Comparison of ENCODE assay signal across 9 mouse cellular contexts in the genomic region with DNA sequence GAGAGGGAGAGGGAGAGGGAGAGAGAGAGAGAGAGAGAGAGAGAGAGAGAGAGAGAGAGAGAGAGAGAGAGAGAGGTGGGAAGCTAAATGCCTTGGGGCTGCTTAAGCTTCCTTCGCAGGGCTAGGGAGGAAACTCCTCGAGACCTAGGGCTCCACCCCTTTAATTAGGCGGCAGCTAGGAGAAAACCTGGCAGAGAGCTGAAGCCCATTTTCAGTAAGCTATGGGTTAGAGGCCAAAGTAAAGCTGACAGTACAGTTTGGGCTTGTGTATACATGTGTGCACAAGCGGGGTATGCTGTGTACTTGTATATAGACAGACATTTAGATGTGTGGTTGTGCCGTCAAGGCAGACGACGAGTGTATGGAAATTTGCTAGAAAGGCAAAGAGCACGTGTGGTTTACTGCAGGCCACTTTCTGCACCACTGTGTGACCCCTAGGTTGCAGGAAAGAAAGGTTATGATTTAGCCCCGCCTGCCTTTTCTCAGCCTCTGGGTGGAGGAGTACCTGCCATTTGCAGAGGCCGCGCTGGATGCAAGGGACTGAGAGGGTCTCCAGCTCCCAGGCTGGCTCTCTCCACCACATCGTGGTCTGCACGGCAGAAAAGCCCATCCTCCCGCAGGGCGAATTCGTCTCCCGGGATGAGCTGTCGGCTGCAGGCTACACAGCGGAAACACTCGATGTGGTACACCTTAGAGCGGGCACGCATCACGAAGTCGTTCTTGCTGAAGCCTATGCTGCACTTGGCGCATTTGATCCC. TPM values are rescaled to one million over a fixed set of nuclear protein-coding genes. Genes with fewer than 3 reads are reported as not detected.
A peak's percentile ranks its signal among the peaks of the same experiment; 100 is the strongest.
DNase-seq lines count a peak whose midpoint lies in the region; ATAC-seq and TF ChIP-seq lines count a peak whose summit lies in the region.
"Had no signal": no experiment of that assay in that cellular context is flagged by ENCODE, and none has a peak within 500 bp of the region (broad histone marks: within the 10 kb centered on the region; RNA-seq: fewer than 3 reads in every experiment).

No protein-coding gene starts in this region.

- H3K9ac ChIP-seq in heart, embryonic 11.5 days (ENCODE audit: low read depth, low read length) = no peak overlapping the region
- no peak overlapping the region for H3K9ac ChIP-seq in embryonic facial prominence, embryonic 15.5 days
- H3K9ac ChIP-seq in midbrain, embryonic 11.5 days (ENCODE audit: low read length) = no peak overlapping the region

- peak overlapping the region; percentile 56 for H3K4me2 ChIP-seq in heart, embryonic 11.5 days
- H3K4me2 ChIP-seq in embryonic facial prominence, embryonic 15.5 days (replicated peaks) = peak overlapping the region; percentile 37
- H3K4me2 ChIP-seq in midbrain, embryonic 11.5 days = no peak overlapping the region

- ATAC-seq in heart, embryonic 11.5 days (replicated peaks; ENCODE audit: insufficient number of reproducible peaks, low FRiP score, low TSS enrichment) = no peak
- ATAC-seq in embryonic facial prominence, embryonic 15.5 days (ENCODE audit: insufficient number of reproducible peaks, low FRiP score, low TSS enrichment, low read depth) = 0 out of 2 replicates have a peak, but pooled peaks have one; percentile 29
- ATAC-seq in midbrain, embryonic 11.5 days (ENCODE audit: low FRiP score) = no peak

- H3K27ac ChIP-seq in heart, embryonic 11.5 days (ENCODE audit: low read depth, low read length) = no peak overlapping the region
- no peak overlapping the region for H3K27ac ChIP-seq in embryonic facial prominence, embryonic 15.5 days (replicated peaks)
- H3K27ac ChIP-seq in midbrain, embryonic 11.5 days (ENCODE audit: low read depth, low read length) = no peak overlapping the region

- no peaks in the 10 kb centered on the region for H3K9me3 ChIP-seq in heart, embryonic 11.5 days (replicated peaks; ENCODE audit: control insufficient read depth, low read length)
- H3K9me3 ChIP-seq in E14TG2a.4 (ENCODE audit: low read length) = no peaks in the 10 kb centered on the region
- H3K9me3 ChIP-seq in embryonic facial prominence, embryonic 15.5 days (replicated peaks) = no peaks in the 10 kb centered on the region
- no peaks in the 10 kb centered on the region for H3K9me3 ChIP-seq in midbrain, embryonic 11.5 days (ENCODE audit: control insufficient read depth, low read length)

- intact Hi-C loops in heart, postnatal 10 days (cut with DNase I) = no loop called here
- intact Hi-C loops in left cerebral cortex, postnatal 10 days (cut with DNase I) = no loop called here

- no peaks in the 10 kb centered on the region for H3K36me3 ChIP-seq in heart, embryonic 11.5 days (ENCODE audit: control insufficient read depth, insufficient read depth, low read length)
- H3K36me3 ChIP-seq in E14TG2a.4 (ENCODE audit: insufficient read depth, low read length) = no peaks in the 10 kb centered on the region
- no peaks in the 10 kb centered on the region for H3K36me3 ChIP-seq in embryonic facial prominence, embryonic 15.5 days
- no peaks in the 10 kb centered on the region for H3K36me3 ChIP-seq in midbrain, embryonic 11.5 days (ENCODE audit: control insufficient read depth, insufficient read depth, low read length)

- peaks cover 78% of the 10 kb centered on the region for H3K27me3 ChIP-seq in heart, embryonic 11.5 days (ENCODE audit: control insufficient read depth, insufficient read depth, low read length)
- peaks cover 79% of the 10 kb centered on the region for H3K27me3 ChIP-seq in E14TG2a.4 (ENCODE audit: insufficient read depth, low read length)
- H3K27me3 ChIP-seq in embryonic facial prominence, embryonic 15.5 days = peaks cover 86% of the 10 kb centered on the region
- peaks cover 89% of the 10 kb centered on the region for H3K27me3 ChIP-seq in midbrain, embryonic 11.5 days (ENCODE audit: control insufficient read depth, insufficient read depth, low read length)

- DNase-seq in heart, postnatal 10 days = no peak
- peak; percentile 97 for DNase-seq in midbrain, embryonic 11.5 days (ENCODE audit: low spot score, missing footprints)
- no peak for DNase-seq in frontal cortex, postnatal 25 days (ENCODE audit: low spot score in 2 of 2)
- no peak for DNase-seq in thymus, postnatal 14 days
- no peak for DNase-seq in left cerebral cortex, postnatal 10 days (ENCODE audit: extremely low spot score in 1 of 2, low spot score in 2 of 2)
- DNase-seq: heart, postnatal 4 days had no signal

- 3% methylated on average over 25 of the region's 25 CpGs for WGBS in heart, embryonic 11.5 days (ENCODE audit: insufficient replicate concordance)
- under 1% methylated on average over 25 of the region's 25 CpGs for WGBS in embryonic facial prominence, embryonic 15.5 days
- under 1% methylated on average over 25 of the region's 25 CpGs for WGBS in midbrain, embryonic 11.5 days

- H3K4me3 ChIP-seq in heart, embryonic 11.5 days (ENCODE audit: low read depth, low read length) = peak overlapping the region; percentile 19; the same call in 1 of the 2 replicates
- H3K4me3 ChIP-seq in E14TG2a.4 (replicated peaks; ENCODE audit: low read length) = peak overlapping the region; percentile 66
- peak overlapping the region; percentile 13 for H3K4me3 ChIP-seq in embryonic facial prominence, embryonic 15.5 days (replicated peaks)
- no peak overlapping the region for H3K4me3 ChIP-seq in midbrain, embryonic 11.5 days (ENCODE audit: low read depth, low read length)

- no peaks in the 10 kb centered on the region; the same call in 1 of the 2 replicates for H3K4me1 ChIP-seq in heart, embryonic 11.5 days (ENCODE audit: control insufficient read depth, insufficient read depth, low read length)
- H3K4me1 ChIP-seq in E14TG2a.4 (replicated peaks; ENCODE audit: low read depth, low read length) = peaks cover 24% of the 10 kb centered on the region
- H3K4me1 ChIP-seq in embryonic facial prominence, embryonic 15.5 days = peaks cover 15% of the 10 kb centered on the region
- H3K4me1 ChIP-seq in midbrain, embryonic 11.5 days (ENCODE audit: control insufficient read depth, insufficient read depth, low read length) = no peaks in the 10 kb centered on the region

- TF ChIP-seq CTCF in E14TG2a.4 (conservative IDR thresholded peaks at IDR 0.05; ENCODE audit: low read length) = no peak

RNA-seq across cellular contexts. Expression of a gene that starts 4.6 kb away (rescaled TPM):
- polyA plus RNA-seq in heart, embryonic 11.5 days (2014; fragmentation: Nextera tagmentation; extraction: Ambion mirVana) = 8.4 and 13.9 TPM in 2 replicates
- under 1 TPM; 0.42 to 0.43 TPM for total RNA-seq in heart, postnatal 10 days (2021)
- polyA plus RNA-seq in embryonic facial prominence, embryonic 15.5 days (2015; fragmentation: Nextera tagmentation; extraction: Ambion mirVana) = 17.3 and 21.8 TPM in 2 replicates
- 15.4 and 18.6 TPM in 2 replicates for polyA plus RNA-seq in midbrain, embryonic 11.5 days (2014; fragmentation: Nextera tagmentation; extraction: Ambion mirVana)
- total RNA-seq in left cerebral cortex, postnatal 10 days (2021) = 1 to 10 TPM; 1.3 to 2.6 TPM
